Mouse (Mus musculus) left cerebral cortex, postnatal 10 days (tissue): Measurements from ENCODE around the gene Ppp6r3. TPM values are rescaled to one million over a fixed set of nuclear protein-coding genes. Genes with fewer than 3 reads are reported as not detected.

Source experiments
- DNase-seq, 2 experiments: peaks; one replicate each; pipeline ENCODE4 v3.0.0; 2021 to 2022; ENCODE audit warnings: low spot score in 2 of 2, mixed read lengths in 1 of 2; ENCODE audit errors: extremely low spot score in 1 of 2
- intact Hi-C: fragments of 180-260 bp; cut with DNase I; formaldehyde crosslinking; loops from one replicate; pipeline ENCODE4 v1.15.1; 2025
- total RNA-seq, 2 experiments: library from RNA; stranded (reverse); gene quantifications; 2 replicates each; pipeline ENCODE4 v1.2.3; 2021

Ppp6r3 gene
- total RNA-seq, 2 experiments from 2014 or later, result 79.8 to 83.9 TPM

DNA sequence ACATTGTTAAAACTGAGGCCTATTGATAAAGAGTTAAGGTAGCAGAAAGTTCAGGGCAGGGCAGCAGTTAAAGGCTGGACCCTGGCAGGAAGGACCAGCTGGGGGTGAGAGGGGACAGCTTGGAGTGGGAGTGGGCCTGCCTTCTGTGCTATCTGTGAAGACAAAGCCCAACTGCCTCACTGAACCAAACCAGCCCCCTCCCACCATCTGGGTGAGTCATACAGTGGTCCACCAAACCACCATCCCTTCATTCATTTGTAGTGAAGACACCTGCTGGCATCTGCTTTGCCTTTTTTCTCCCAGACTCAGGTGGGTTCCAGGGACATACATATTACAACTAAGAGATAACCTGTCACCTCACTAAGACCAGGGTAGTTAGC is 2.4 kb upstream of the Ppp6r3 start:
- intact Hi-C loops, result loop anchor here (5.0 kb wide), 1 partner anchor 129 kb away; the partner anchor contains the start of gene 1810055G02Rik
- no peak for DNase-seq

- intact Hi-C loops, result loop anchor here (5.0 kb wide), 1 partner anchor 130 kb away; the partner anchor contains the start of gene 1810055G02Rik
- no peak for DNase-seq
Observed at GRCm38 (mm10) chr19:3577265-3577910, 1.8 kb upstream of the Ppp6r3 start.

DNA sequence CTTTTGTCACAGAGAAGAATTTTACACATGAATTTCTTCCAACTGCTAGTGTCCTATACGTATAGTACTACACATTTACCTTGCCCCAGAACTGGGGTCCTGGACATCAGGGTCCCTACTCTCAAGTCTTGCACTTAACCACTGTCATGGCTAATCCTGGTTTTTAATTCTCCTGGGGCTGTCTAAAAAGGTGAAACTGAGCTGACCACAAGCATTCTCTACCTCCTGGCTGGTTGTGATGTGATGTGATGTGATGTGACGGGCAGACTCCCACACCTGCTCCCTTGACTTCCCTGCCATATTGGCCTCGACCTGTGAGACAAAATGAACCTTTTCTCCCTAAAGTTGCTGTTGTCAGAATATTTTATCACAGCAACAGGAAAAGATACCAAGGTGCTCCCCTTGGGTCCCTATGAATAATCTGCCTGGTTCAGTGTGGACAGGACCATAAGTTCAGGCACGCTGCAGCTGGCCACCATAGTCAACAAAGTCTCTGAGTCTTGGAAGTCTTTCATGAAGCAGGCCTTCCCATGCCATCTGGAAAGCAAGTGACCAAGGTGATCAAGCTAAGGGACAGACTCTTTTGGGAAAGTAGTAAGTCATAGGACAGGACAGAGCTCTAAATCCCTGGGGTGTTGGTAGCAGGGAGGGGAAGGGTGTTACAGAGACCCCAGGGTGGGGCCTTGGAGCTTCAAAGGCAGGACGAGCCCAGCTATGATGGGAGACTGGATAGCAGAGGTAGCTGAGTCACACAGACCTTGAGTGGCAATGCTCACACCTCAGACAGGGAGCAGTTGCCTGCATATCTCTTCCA is 1.1 kb upstream of the Ppp6r3 start:
- no peak for DNase-seq

DNA sequence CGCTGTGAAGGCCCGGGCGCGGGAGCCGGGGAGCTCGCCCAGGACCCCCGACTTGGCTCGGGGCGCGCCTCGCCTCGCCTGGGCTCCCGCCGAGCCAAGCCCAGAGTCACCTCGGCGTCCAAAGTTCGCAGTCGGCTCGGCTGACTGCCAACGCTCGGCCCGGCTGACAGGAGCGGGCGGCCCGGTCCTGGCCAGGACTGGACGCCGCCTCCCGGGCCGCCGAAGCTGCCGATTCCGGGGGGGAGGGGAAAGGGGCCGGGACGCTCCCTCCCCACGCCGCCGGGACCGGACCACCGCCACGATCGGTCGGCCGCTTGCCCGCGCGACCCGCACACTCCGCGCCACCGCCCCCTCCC is 295 bp downstream of the Ppp6r3 start:
- intact Hi-C loops, result loop anchor here (5.0 kb wide), 1 partner anchor 132 kb away; the partner anchor contains the start of gene 1810055G02Rik
- DNase-seq, result no peak

More for the DNA sequence above, 1.1 kb upstream of the Ppp6r3 start:
- intact Hi-C loops, result loop anchor here (5.0 kb wide), 1 partner anchor 131 kb away; the partner anchor contains the start of gene 1810055G02Rik

GRCm38 (mm10) chr19:3574593-3575094 is 905 bp downstream of the Ppp6r3 start:
- intact Hi-C loops, result loop anchor here (5.0 kb wide), 1 partner anchor 133 kb away; the partner anchor contains the start of gene 1810055G02Rik
- DNase-seq, result no peak

DNA sequence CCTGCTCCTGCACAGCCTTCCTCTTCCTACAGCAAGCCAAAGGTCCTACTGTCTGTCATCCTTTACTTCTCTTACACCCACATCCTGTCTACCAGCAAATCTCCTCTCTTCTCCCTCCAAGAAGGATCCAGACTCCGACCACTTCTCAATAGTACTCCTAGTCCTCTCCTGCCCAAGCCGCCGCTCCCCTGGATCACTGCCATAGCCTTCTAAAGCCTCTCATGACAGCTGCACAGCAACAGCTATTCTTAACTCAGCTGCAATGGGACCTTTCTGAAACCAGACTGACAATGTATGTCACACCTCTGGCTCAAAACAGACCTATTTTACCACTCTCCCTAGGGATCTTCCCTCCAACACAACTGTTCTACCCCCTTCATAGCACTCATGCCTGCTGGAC is 11.2 kb downstream of the Ppp6r3 start:
- intact Hi-C loops, result no loop called here
- DNase-seq, result peak in 1 of 2 experiments; percentile 42

DNA sequence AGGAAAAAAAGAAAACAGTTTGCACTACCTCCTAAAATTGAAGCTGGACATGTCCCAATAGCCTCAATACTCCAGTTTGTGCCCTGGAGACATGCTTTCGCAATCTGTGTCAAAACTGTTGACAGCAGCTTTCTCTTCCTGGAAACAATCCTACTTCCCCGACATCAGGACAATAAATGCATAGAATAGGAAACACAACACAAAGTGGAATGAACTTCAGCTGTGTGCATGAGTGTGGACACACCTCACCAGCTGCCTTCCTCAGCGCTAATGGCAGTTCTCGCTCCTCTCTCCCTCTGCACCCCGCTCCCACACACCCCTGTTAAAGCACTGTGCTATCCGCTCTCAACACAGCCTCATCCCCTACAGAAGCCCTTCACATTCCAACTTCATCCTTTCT is 12.8 kb downstream of the Ppp6r3 start:
- intact Hi-C loops, result no loop called here
- DNase-seq, result no peak

DNA sequence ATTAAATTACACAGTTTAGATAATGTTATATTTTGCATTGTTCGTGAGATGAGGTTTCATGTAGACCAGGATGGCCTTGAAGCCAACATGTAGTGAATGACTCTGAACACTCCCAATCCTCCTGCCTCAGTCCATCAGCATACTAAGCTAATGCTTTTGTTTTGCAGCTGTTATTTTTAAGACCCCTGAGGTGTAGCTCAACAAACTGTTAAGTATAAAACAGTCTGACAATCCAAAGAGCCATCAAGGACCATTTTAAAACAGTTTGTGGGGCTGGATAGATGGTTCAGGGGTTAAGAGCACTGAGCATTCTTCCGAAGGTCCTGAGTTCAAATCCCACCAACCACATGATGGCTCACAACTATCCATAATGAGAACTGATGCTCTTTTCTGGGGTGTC is 13.3 kb downstream of the Ppp6r3 start:
- intact Hi-C loops, result no loop called here
- no peak for DNase-seq

DNA sequence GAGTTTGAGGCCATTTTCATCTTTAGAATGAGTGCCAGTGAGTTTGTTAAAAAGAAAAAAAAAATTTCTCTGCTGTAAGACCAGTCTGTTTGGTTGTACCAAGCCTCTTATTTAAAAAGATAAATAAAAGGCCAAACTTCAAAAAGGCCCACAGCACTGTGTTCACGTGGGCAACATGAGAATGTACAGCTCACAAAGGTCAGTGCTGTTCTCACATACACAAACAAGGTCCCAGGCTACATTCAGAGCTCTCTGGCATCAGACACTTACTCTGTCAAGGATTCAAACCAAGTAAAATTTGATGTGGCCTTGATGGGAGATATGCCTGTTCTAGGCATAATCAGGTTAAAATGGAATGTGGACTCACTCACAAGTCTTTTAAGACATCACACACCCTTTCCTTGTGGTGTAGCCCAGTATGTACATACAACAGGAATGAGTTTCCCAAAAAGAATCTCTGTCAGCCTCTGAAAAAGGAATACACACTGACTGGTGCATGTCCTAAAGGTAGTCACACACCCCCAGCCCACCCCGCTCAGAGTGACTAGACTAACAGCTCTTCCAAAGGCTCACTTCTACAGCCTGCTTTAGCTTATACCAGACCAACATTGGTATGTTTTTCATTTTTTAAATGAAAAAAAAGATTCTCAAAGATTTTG is 19.3 kb downstream of the Ppp6r3 start:
- intact Hi-C loops, result no loop called here
- DNase-seq, result no peak

DNA sequence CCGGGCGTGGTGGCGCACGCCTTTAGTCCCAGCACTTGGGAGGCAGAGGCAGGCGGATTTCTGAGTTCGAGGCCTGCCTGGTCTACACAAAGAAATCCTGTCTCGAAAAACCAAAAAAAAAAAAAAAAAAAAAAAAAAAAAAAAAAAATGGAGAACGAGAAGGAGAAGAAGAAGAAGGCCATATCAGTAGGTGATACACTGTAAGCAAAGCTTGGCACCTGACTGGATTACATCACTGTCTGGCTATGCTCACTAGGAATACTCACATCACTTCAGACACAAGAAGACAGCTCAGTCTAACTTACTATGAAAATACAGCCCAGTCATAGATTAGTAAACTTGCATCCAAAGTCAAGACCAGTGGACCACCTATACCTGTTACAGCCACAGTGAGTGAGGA is 20.8 kb downstream of the Ppp6r3 start:
- no peak for DNase-seq
- intact Hi-C loops, result no loop called here

GRCm38 (mm10) chr19:3551573-3552159 is 23.9 kb downstream of the Ppp6r3 start:
- intact Hi-C loops, result no loop called here
- no peak for DNase-seq

- no peak for DNase-seq
- intact Hi-C loops, result no loop called here
Observed at GRCm38 (mm10) chr19:3550101-3550500, 25.4 kb downstream of the Ppp6r3 start.

DNA sequence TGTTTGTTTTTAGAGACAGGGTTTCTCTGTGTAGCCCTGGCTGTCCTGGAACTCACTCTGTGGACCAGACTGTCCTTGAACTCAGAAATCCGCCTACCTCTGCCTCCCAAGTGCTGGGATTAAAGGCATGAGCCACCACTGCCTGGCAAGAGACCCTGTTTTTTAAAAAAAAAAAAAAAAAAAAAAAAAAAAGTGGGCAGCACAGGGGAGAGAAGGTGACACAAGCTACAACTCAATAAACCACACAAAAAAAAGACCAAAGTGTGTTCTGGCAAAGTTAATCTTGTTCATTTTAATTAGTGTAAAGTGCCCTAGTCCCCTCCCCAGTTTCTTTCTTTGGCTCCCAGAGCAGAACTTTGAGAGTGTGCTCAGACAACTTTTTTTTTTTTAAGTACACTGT is 26.3 kb downstream of the Ppp6r3 start:
- intact Hi-C loops, result no loop called here
- no peak for DNase-seq

- intact Hi-C loops, result no loop called here
Observed at GRCm38 (mm10) chr19:3548311-3548710, 27.2 kb downstream of the Ppp6r3 start.

GRCm38 (mm10) chr19:3544995-3545394 is 30.6 kb downstream of the Ppp6r3 start:
- DNase-seq, result no peak
- intact Hi-C loops, result no loop called here

More at GRCm38 (mm10) chr19:3548311-3548710, 27.2 kb downstream of the Ppp6r3 start:
- no peak for DNase-seq

- no peak for DNase-seq
- intact Hi-C loops, result no loop called here
Observed at GRCm38 (mm10) chr19:3542591-3542990, 33.0 kb downstream of the Ppp6r3 start.

GRCm38 (mm10) chr19:3540997-3541396 is 34.6 kb downstream of the Ppp6r3 start:
- intact Hi-C loops, result no loop called here
- no peak for DNase-seq

DNA sequence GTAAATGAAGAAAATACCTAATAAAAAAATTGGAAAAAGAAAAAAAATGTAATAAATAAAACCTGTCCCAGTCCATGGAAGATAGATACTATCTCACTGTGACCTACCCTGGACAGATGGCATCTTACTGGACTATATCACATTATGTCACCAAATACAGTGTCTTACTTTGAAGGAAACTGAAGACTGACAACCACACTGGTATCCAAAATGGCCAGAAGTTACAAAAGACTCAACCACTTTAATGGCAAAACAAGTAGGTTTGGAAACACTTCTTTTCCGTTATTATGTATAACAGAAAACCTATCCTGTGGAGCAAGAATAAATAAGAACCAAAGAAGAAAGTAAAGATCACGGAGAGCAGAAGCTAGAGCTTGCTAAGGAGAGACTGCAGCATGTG is 35.3 kb downstream of the Ppp6r3 start:
- intact Hi-C loops, result no loop called here
- DNase-seq, result no peak

GRCm38 (mm10) chr19:3539456-3539855 is 36.1 kb downstream of the Ppp6r3 start:
- intact Hi-C loops, result no loop called here
- DNase-seq, result no peak
